ENCODE assay signal across 18 mouse cellular contexts in genomic region chr5:52916186-52916585, GRCm38 (mm10).
"Had no signal": no experiment of that assay in that cellular context is flagged by ENCODE, and none has a peak within 500 bp of the region (broad histone marks: within the 10 kb centered on the region; RNA-seq: fewer than 3 reads in every experiment).

No protein-coding gene starts in this region.

- DNase-seq: kidney, adult 9 months; kidney, postnatal 14 days; kidney, postnatal 4 days; left cerebral cortex, postnatal 4 days; lung, embryonic 14.5 days; right cerebral cortex, adult 18-20 months; right cerebral cortex, postnatal 14 days; right cerebral cortex, postnatal 4 days; thymus, postnatal 36 days had no signal

- ATAC-seq: liver, embryonic 12.5 days; lung, postnatal 0 days; midbrain, embryonic 15.5 days had no signal

- H3K4me3 ChIP-seq: limb, embryonic 12.5 days; limb, embryonic 15.5 days; liver, embryonic 12.5 days; liver, embryonic 15.5 days; midbrain, embryonic 12.5 days; midbrain, embryonic 15.5 days; neural tube, embryonic 12.5 days; neural tube, embryonic 15.5 days had no signal

- H3K4me1 ChIP-seq: limb, embryonic 12.5 days; limb, embryonic 15.5 days; liver, embryonic 12.5 days; liver, embryonic 15.5 days; midbrain, embryonic 12.5 days; midbrain, embryonic 15.5 days; neural tube, embryonic 12.5 days; neural tube, embryonic 15.5 days had no signal
